Mouse (Mus musculus): ENCODE results near the gene Klf12. TPM values are rescaled to one million over a fixed set of nuclear protein-coding genes. Genes with fewer than 3 reads are reported as not detected.

Klf12 gene
- polyA plus RNA-seq, 1 experiment from 2014 or later, result 11.8 TPM

DNA sequence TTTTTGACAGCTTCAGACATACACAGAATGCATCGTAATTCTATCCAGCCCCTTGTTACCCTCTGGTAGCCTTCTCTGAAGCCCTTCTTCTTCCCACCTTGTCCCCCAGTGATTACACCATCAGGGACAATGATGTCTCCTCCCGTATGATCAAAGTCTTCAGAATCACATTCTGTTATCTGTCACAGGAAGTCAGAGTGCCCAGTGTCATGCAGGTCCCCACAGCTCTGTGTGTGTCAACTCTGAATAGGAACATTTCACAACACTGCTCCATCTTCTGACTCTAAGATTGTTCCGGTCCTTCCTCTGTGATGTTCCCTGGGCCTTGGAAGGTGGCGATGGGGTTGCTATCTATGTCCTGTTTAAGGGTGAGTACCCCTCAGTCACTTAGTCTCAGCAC lies 62.2 kb downstream of the Klf12 start:
- H3K36me3 ChIP-seq (ENCODE audit: control insufficient read depth, insufficient read depth, low read length), result no peaks in the 10 kb centered on the region
- H3K27me3 ChIP-seq (replicated peaks; ENCODE audit: control insufficient read depth, insufficient read depth, low read length), result no peaks in the 10 kb centered on the region
- DNase-seq (ENCODE audit: low spot score), result no peak
- H3K4me2 ChIP-seq, result no peak overlapping the region
- H3K4me1 ChIP-seq (replicated peaks; ENCODE audit: control insufficient read depth, insufficient read depth, low read length), result no peaks in the 10 kb centered on the region
- 66% methylated on average over 4 of the region's 4 CpGs for WGBS
- H3K9ac ChIP-seq (ENCODE audit: low read depth, low read length), result no peak overlapping the region
- no peak overlapping the region for H3K27ac ChIP-seq (ENCODE audit: low read depth, low read length)
- no peaks in the 10 kb centered on the region for H3K9me3 ChIP-seq (ENCODE audit: control insufficient read depth, low read length)
- no peak overlapping the region for H3K4me3 ChIP-seq (ENCODE audit: low read depth, low read length)
- ATAC-seq (replicated peaks; ENCODE audit: low FRiP score), result no peak

GRCm38 (mm10) chr14:100215213-100215785 lies 69.2 kb downstream of the Klf12 start:
- H3K9ac ChIP-seq (ENCODE audit: low read depth, low read length), result no peak overlapping the region
- no peaks in the 10 kb centered on the region; the same call in 1 of the 2 replicates for H3K4me1 ChIP-seq (replicated peaks; ENCODE audit: control insufficient read depth, insufficient read depth, low read length)
- no peak overlapping the region for H3K27ac ChIP-seq (ENCODE audit: low read depth, low read length)
- H3K4me2 ChIP-seq, result no peak overlapping the region
- no peak overlapping the region for H3K4me3 ChIP-seq (ENCODE audit: low read depth, low read length)
- DNase-seq (ENCODE audit: low spot score) (no peak), ATAC-seq (replicated peaks; ENCODE audit: low FRiP score) (no peak)
- no peaks in the 10 kb centered on the region for H3K9me3 ChIP-seq (ENCODE audit: control insufficient read depth, low read length)
- 46% methylated on average over 4 of the region's 4 CpGs for WGBS
- no peaks in the 10 kb centered on the region for H3K36me3 ChIP-seq (ENCODE audit: control insufficient read depth, insufficient read depth, low read length)
- no peaks in the 10 kb centered on the region for H3K27me3 ChIP-seq (replicated peaks; ENCODE audit: control insufficient read depth, insufficient read depth, low read length)

DNA sequence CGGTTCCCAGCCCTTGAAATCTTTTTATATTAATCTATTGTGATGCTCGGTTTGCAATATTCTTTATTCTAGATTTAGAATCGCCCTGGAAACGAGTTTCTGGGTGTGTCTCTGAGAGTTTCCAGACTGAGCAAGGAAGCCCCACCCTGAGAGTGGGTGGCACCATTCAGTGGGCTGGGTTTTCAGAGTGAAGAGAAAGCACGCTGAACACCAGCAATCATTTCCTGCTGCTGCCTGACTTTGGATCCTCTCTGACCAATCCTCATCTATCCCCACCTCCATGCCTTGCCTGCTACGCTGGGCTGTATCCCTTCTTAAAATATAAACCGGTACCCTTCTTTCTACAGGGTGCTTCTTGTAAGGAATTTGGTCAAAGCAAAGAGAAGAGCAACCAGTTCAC lies 71.4 kb downstream of the Klf12 start:
- DNase-seq (ENCODE audit: low spot score), result no peak
- no peak for ATAC-seq (replicated peaks; ENCODE audit: low FRiP score)
- H3K27ac ChIP-seq (ENCODE audit: low read depth, low read length), result no peak overlapping the region
- no peaks in the 10 kb centered on the region; the same call in 1 of the 2 replicates for H3K4me1 ChIP-seq (replicated peaks; ENCODE audit: control insufficient read depth, insufficient read depth, low read length)
- H3K27me3 ChIP-seq (replicated peaks; ENCODE audit: control insufficient read depth, insufficient read depth, low read length), result no peaks in the 10 kb centered on the region
- no peak overlapping the region for H3K4me3 ChIP-seq (ENCODE audit: low read depth, low read length)
- no peaks in the 10 kb centered on the region for H3K9me3 ChIP-seq (ENCODE audit: control insufficient read depth, low read length)
- H3K9ac ChIP-seq (ENCODE audit: low read depth, low read length), result no peak overlapping the region
- H3K36me3 ChIP-seq (ENCODE audit: control insufficient read depth, insufficient read depth, low read length), result no peaks in the 10 kb centered on the region
- 64% methylated on average over 7 of the region's 7 CpGs for WGBS
- H3K4me2 ChIP-seq, result no peak overlapping the region

DNA sequence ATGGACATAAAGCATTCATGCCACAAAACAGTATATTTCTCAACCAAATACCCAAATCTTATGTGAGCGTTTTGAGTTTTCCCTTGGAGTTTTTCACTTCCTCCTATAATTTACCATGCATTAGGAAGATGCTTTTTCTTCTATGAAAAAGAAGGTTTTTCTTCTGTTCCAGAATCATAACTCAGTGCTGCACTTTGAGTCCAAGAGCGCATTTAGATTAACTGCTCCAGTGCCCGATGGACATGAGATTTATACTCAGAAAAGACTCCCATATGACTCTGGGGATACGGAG lies 72.7 kb downstream of the Klf12 start:
- no peaks in the 10 kb centered on the region; the same call in 1 of the 2 replicates for H3K4me1 ChIP-seq (replicated peaks; ENCODE audit: control insufficient read depth, insufficient read depth, low read length)
- H3K9me3 ChIP-seq (ENCODE audit: control insufficient read depth, low read length), result no peaks in the 10 kb centered on the region
- no peaks in the 10 kb centered on the region for H3K27me3 ChIP-seq (replicated peaks; ENCODE audit: control insufficient read depth, insufficient read depth, low read length)
- DNase-seq (ENCODE audit: low spot score), result no peak
- WGBS, result 85% methylated on average over 4 of the region's 4 CpGs
- no peaks in the 10 kb centered on the region for H3K36me3 ChIP-seq (ENCODE audit: control insufficient read depth, insufficient read depth, low read length)
- H3K4me2 ChIP-seq, result no peak overlapping the region
- H3K9ac ChIP-seq (ENCODE audit: low read depth, low read length), result no peak overlapping the region
- no peak overlapping the region for H3K4me3 ChIP-seq (ENCODE audit: low read depth, low read length)
- ATAC-seq (replicated peaks; ENCODE audit: low FRiP score), result no peak
- H3K27ac ChIP-seq (ENCODE audit: low read depth, low read length), result no peak overlapping the region

- H3K36me3 ChIP-seq (ENCODE audit: control insufficient read depth, insufficient read depth, low read length), result no peaks in the 10 kb centered on the region
- H3K27ac ChIP-seq (ENCODE audit: low read depth, low read length), result no peak overlapping the region
- 61% methylated on average over 11 of the region's 11 CpGs for WGBS
- no peaks in the 10 kb centered on the region for H3K27me3 ChIP-seq (replicated peaks; ENCODE audit: control insufficient read depth, insufficient read depth, low read length)
- no peak overlapping the region for H3K9ac ChIP-seq (ENCODE audit: low read depth, low read length)
- H3K4me2 ChIP-seq, result no peak overlapping the region
- H3K4me3 ChIP-seq (ENCODE audit: low read depth, low read length), result no peak overlapping the region
- DNase-seq (ENCODE audit: low spot score) (no peak), ATAC-seq (replicated peaks; ENCODE audit: low FRiP score) (no peak)
- no peaks in the 10 kb centered on the region; the same call in 1 of the 2 replicates for H3K4me1 ChIP-seq (replicated peaks; ENCODE audit: control insufficient read depth, insufficient read depth, low read length)
- H3K9me3 ChIP-seq (ENCODE audit: control insufficient read depth, low read length), result no peaks in the 10 kb centered on the region
Observed at GRCm38 (mm10) chr14:100211036-100211825, 73.2 kb downstream of the Klf12 start.

- no peak overlapping the region for H3K4me2 ChIP-seq
- H3K9ac ChIP-seq (ENCODE audit: low read depth, low read length), result no peak overlapping the region
- no peak for DNase-seq (ENCODE audit: low spot score)
- H3K4me1 ChIP-seq (replicated peaks; ENCODE audit: control insufficient read depth, insufficient read depth, low read length), result no peaks in the 10 kb centered on the region; the same call in 1 of the 2 replicates
- ATAC-seq (replicated peaks; ENCODE audit: low FRiP score), result no peak
- WGBS, result 43% methylated on average over 12 of the region's 12 CpGs
- H3K27ac ChIP-seq (ENCODE audit: low read depth, low read length), result no peak overlapping the region
- no peaks in the 10 kb centered on the region for H3K36me3 ChIP-seq (ENCODE audit: control insufficient read depth, insufficient read depth, low read length)
- no peaks in the 10 kb centered on the region for H3K27me3 ChIP-seq (replicated peaks; ENCODE audit: control insufficient read depth, insufficient read depth, low read length)
- no peaks in the 10 kb centered on the region for H3K9me3 ChIP-seq (ENCODE audit: control insufficient read depth, low read length)
- H3K4me3 ChIP-seq (ENCODE audit: low read depth, low read length), result no peak overlapping the region
Observed at GRCm38 (mm10) chr14:100209814-100210419, 74.6 kb downstream of the Klf12 start.

- H3K9me3 ChIP-seq (ENCODE audit: control insufficient read depth, low read length), result no peaks in the 10 kb centered on the region
- DNase-seq (ENCODE audit: low spot score) (no peak), ATAC-seq (replicated peaks; ENCODE audit: low FRiP score) (no peak)
- H3K4me2 ChIP-seq, result no peak overlapping the region
- no peaks in the 10 kb centered on the region; the same call in 1 of the 2 replicates for H3K4me1 ChIP-seq (replicated peaks; ENCODE audit: control insufficient read depth, insufficient read depth, low read length)
- H3K4me3 ChIP-seq (ENCODE audit: low read depth, low read length), result no peak overlapping the region
- no peak overlapping the region for H3K27ac ChIP-seq (ENCODE audit: low read depth, low read length)
- no peaks in the 10 kb centered on the region for H3K27me3 ChIP-seq (replicated peaks; ENCODE audit: control insufficient read depth, insufficient read depth, low read length)
- no peaks in the 10 kb centered on the region for H3K36me3 ChIP-seq (ENCODE audit: control insufficient read depth, insufficient read depth, low read length)
- H3K9ac ChIP-seq (ENCODE audit: low read depth, low read length), result no peak overlapping the region
- 86% methylated on average over 3 of the region's 3 CpGs for WGBS
Observed at GRCm38 (mm10) chr14:100207081-100207480, 77.4 kb downstream of the Klf12 start.

DNA sequence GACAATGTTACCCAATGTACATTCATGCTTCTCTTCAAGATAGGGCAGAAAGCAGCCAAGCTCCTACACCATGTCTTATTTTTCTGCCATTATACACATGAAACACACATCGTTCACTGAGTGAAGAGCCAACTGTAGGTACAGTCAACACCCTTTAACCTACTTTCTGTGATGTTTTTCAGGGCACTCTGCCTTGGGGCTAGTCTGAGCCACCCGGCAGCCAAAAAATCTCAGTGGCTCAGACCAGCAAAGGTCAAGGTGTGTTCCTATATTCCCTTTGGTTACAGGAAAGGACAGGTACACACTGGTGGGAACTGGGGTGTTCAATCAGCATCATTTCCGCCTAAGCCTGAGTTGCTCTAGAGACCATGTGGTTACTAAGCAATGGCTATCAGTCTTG lies 78.3 kb downstream of the Klf12 start:
- ATAC-seq (replicated peaks; ENCODE audit: low FRiP score) (no peak), DNase-seq (ENCODE audit: low spot score) (no peak)
- Histone ChIP-seq H3K9me3 (ENCODE audit: control insufficient read depth, low read length) (no peaks in the 10 kb centered on the region), H3K4me3 (ENCODE audit: low read depth, low read length) (no peak overlapping the region), H3K9ac (ENCODE audit: low read depth, low read length) (no peak overlapping the region), H3K27ac (ENCODE audit: low read depth, low read length) (no peak overlapping the region), H3K27me3 (replicated peaks; ENCODE audit: control insufficient read depth, insufficient read depth, low read length) (no peaks in the 10 kb centered on the region), H3K36me3 (ENCODE audit: control insufficient read depth, insufficient read depth, low read length) (no peaks in the 10 kb centered on the region), H3K4me1 (replicated peaks; ENCODE audit: control insufficient read depth, insufficient read depth, low read length) (no peaks in the 10 kb centered on the region; the same call in 1 of the 2 replicates), H3K4me2 (no peak overlapping the region)
- 87% methylated on average over 3 of the region's 3 CpGs for WGBS

All from liver, embryonic 11.5 days (tissue).